21 mouse cellular contexts compared by ENCODE assay signal in genomic region chr5:150291216-150291615, GRCm38 (mm10).
A peak's percentile ranks its signal among the peaks of the same experiment; 100 is the strongest.
DNase-seq lines count a peak whose midpoint lies in the region; ATAC-seq lines count a peak whose summit lies in the region.
"Had no signal": no experiment of that assay in that cellular context is flagged by ENCODE, and none has a peak within 500 bp of the region (broad histone marks: within the 10 kb centered on the region; RNA-seq: fewer than 3 reads in every experiment).

No protein-coding gene starts in this region.

- H3K4me3 ChIP-seq in forebrain, embryonic 11.5 days (ENCODE audit: low read depth, low read length) = no peak overlapping the region
- H3K4me3 ChIP-seq in forebrain, embryonic 14.5 days (ENCODE audit: low read depth, low read length) = no peak overlapping the region
- H3K4me3 ChIP-seq in kidney, embryonic 16.5 days (ENCODE audit: low read length) = no peak overlapping the region
- H3K4me3 ChIP-seq: embryonic facial prominence, embryonic 13.5 days; heart, embryonic 12.5 days; hindbrain, embryonic 15.5 days; neural tube, embryonic 12.5 days had no signal

- no peaks in the 10 kb centered on the region for H3K27me3 ChIP-seq in forebrain, embryonic 11.5 days (ENCODE audit: control insufficient read depth, insufficient read depth, low read length)
- H3K27me3 ChIP-seq in forebrain, embryonic 14.5 days (replicated peaks; ENCODE audit: control insufficient read depth, insufficient read depth, low read length) = no peaks in the 10 kb centered on the region
- H3K27me3 ChIP-seq in kidney, embryonic 16.5 days (ENCODE audit: insufficient read depth, low read length) = no peaks in the 10 kb centered on the region
- H3K27me3 ChIP-seq: embryonic facial prominence, embryonic 13.5 days; heart, embryonic 12.5 days; hindbrain, embryonic 15.5 days; neural tube, embryonic 12.5 days had no signal

- H3K27ac ChIP-seq in forebrain, embryonic 11.5 days (ENCODE audit: low read depth, low read length) = no peak overlapping the region
- H3K27ac ChIP-seq in forebrain, embryonic 14.5 days (ENCODE audit: low read depth, low read length) = no peak overlapping the region
- no peak overlapping the region for H3K27ac ChIP-seq in kidney, embryonic 16.5 days (ENCODE audit: low read length)
- H3K27ac ChIP-seq: embryonic facial prominence, embryonic 13.5 days; hindbrain, embryonic 15.5 days; kidney, postnatal 0 days; neural tube, embryonic 12.5 days had no signal

- WGBS in forebrain, embryonic 11.5 days = 86% methylated on average over 6 of the region's 6 CpGs
- WGBS in forebrain, embryonic 14.5 days = 87% methylated on average over 6 of the region's 6 CpGs
- WGBS in kidney, embryonic 16.5 days = 88% methylated on average over 6 of the region's 6 CpGs

- no peaks in the 10 kb centered on the region for H3K36me3 ChIP-seq in forebrain, embryonic 11.5 days (ENCODE audit: control insufficient read depth, insufficient read depth, low read length)
- no peaks in the 10 kb centered on the region for H3K36me3 ChIP-seq in forebrain, embryonic 14.5 days (ENCODE audit: control insufficient read depth, insufficient read depth, low read length)
- H3K36me3 ChIP-seq in kidney, embryonic 16.5 days (ENCODE audit: insufficient read depth, low read length) = no peaks in the 10 kb centered on the region
- H3K36me3 ChIP-seq: embryonic facial prominence, embryonic 13.5 days; G1E; hindbrain, embryonic 15.5 days; neural tube, embryonic 12.5 days had no signal

- no peaks in the 10 kb centered on the region for H3K4me1 ChIP-seq in forebrain, embryonic 11.5 days (replicated peaks; ENCODE audit: control insufficient read depth, insufficient read depth, low read length)
- no peaks in the 10 kb centered on the region for H3K4me1 ChIP-seq in forebrain, embryonic 14.5 days (ENCODE audit: control insufficient read depth, insufficient read depth, low read length)
- peaks cover 9% of the 10 kb centered on the region for H3K4me1 ChIP-seq in kidney, embryonic 16.5 days (ENCODE audit: insufficient read depth, low read length)

- no peak overlapping the region for H3K9ac ChIP-seq in forebrain, embryonic 11.5 days (ENCODE audit: low read length)
- H3K9ac ChIP-seq in forebrain, embryonic 14.5 days (ENCODE audit: low read length) = no peak overlapping the region
- no peak overlapping the region for H3K9ac ChIP-seq in kidney, embryonic 16.5 days (replicated peaks; ENCODE audit: low read length)
- H3K9ac ChIP-seq: embryonic facial prominence, embryonic 13.5 days; forebrain, postnatal 0 days; heart, embryonic 12.5 days; hindbrain, embryonic 15.5 days; neural tube, embryonic 12.5 days had no signal

- no peaks in the 10 kb centered on the region for H3K9me3 ChIP-seq in forebrain, embryonic 11.5 days (ENCODE audit: control insufficient read depth, low read length)
- H3K9me3 ChIP-seq in forebrain, embryonic 14.5 days (replicated peaks; ENCODE audit: control insufficient read depth, low read length) = no peaks in the 10 kb centered on the region
- H3K9me3 ChIP-seq in kidney, embryonic 16.5 days (ENCODE audit: low read length) = no peaks in the 10 kb centered on the region
- H3K9me3 ChIP-seq: embryonic facial prominence, embryonic 13.5 days; hindbrain, embryonic 15.5 days; neural tube, embryonic 12.5 days had no signal

- no peak overlapping the region for H3K4me2 ChIP-seq in forebrain, embryonic 11.5 days (ENCODE audit: low read depth, low read length, severe bottlenecking)
- H3K4me2 ChIP-seq in forebrain, embryonic 14.5 days (ENCODE audit: low read length) = no peak overlapping the region
- no peak overlapping the region for H3K4me2 ChIP-seq in kidney, embryonic 16.5 days (replicated peaks; ENCODE audit: low read depth, low read length)
- H3K4me2 ChIP-seq: embryonic facial prominence, embryonic 13.5 days; heart, embryonic 12.5 days; hindbrain, embryonic 15.5 days; liver, embryonic 11.5 days; neural tube, embryonic 12.5 days had no signal

- DNase-seq in forebrain, embryonic 11.5 days (ENCODE audit: low spot score) = no peak
- DNase-seq in forebrain, embryonic 14.5 days (ENCODE audit: low spot score) = no peak
- DNase-seq in 416B (ENCODE audit: low read depth) (peak; percentile 64), ES-CJ7 (ENCODE audit: low read depth, low spot score) (peak; percentile 30)
- no peak for DNase-seq in cerebellum, adult 18-20 months
- DNase-seq in testis, postnatal 10 days (ENCODE audit: low spot score) = no peak
- DNase-seq: adrenal gland, postnatal 10 days; forebrain, postnatal 0 days; kidney, adult 11 months; layer of hippocampus, postnatal 36 days; lung, adult 18-20 months; lung, postnatal 14 days had no signal

- ATAC-seq in forebrain, embryonic 11.5 days (replicated peaks; ENCODE audit: low FRiP score) = peak; percentile 12; the same call in 1 of the 2 replicates
- no peak for ATAC-seq in forebrain, embryonic 14.5 days
- peak; percentile 52; the same call in 1 of the 2 replicates for ATAC-seq in granulocyte monocyte progenitor cell, adult 5-6 weeks (replicated peaks; ENCODE audit: poor library complexity, severe bottlenecking)
- no peak for ATAC-seq in kidney, embryonic 16.5 days (ENCODE audit: low FRiP score, low TSS enrichment)
- ATAC-seq: forebrain, postnatal 0 days had no signal

Comparison
In these comparisons a context has a peak if more than half of its experiments do, and no peak if none do; other contexts are left out.
1. ATAC-seq: peak in forebrain, embryonic 11.5 days (single experiment) and granulocyte monocyte progenitor cell, adult 5-6 weeks (single experiment); none in forebrain, embryonic 14.5 days (single experiment) and kidney, embryonic 16.5 days (single experiment).
2. DNase-seq: peak in 416B (single experiment) and ES-CJ7 (single experiment); none in forebrain, embryonic 11.5 days (single experiment), forebrain, embryonic 14.5 days (single experiment), cerebellum, adult 18-20 months (0 of 2) and testis, postnatal 10 days (single experiment).